Mouse (Mus musculus) left cerebral cortex, adult 9 months (tissue): ENCODE measurements around the gene Krtap3-1.

Source experiments
- DNase-seq, 2 experiments: peaks; one replicate each; pipeline ENCODE4 v3.0.0; 2022; ENCODE audit warnings: low spot score in 2 of 2

Gene Krtap3-1

DNA sequence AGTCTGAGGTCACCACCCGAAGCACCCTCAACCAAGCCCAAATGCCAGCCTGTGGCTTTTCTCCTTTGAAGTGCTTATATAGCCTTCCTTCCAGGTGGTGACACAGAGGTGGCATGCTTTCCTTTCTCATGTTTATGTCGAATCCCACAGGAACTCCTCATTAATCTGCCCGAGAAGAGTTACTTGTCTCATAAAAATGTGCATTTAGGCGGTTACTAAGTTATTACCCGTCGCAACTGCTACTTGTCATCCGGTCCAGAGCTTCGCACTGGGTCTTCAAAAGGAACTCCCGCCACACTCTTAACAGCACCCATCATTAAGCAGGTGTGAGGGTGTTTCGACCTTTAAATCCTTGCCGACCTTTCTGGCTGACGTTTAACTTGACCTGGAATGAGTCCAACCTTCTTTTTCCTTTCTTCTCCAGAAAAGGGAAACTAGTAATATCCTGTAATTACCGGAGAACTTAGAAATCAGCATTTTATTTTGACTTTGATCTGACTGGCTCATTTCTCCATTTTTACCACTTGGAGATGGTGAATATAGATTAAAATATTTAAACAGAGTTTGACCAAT lies 45.1 kb downstream of the Krtap3-1 start, which contains the start of gene Krt39:
TSS of gene Krt39 (minus strand) at position 51 of the 573 bp plus-strand sequence.
- no peak for DNase-seq
